Mouse (Mus musculus): ENCODE results near the gene Pskh1. TPM values are rescaled to one million over a fixed set of nuclear protein-coding genes. Genes with fewer than 3 reads are reported as not detected.

Pskh1 gene
- polyA plus RNA-seq, 1 experiment from 2014 or later: 12.5 TPM

DNA sequence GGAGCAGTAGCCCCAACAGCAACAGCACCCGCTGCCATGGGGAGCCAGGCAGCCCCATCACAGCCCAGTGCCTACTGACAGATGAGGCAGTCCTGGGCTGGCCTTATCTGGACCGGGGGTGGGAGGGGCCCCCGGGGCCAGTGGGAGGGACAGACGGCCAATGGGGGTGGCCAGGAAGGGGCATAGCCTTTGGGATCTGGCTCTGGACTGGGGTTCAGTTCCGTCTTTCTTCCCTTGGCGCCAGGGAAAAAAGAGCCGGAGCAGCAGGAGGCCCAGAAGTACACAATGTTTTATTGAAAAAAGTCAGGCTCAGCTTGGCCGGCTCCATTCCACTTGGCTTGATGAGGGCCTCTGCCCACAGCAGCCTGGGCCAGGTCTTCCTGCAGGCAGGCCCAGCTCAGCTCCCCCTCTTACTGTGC lies 43.1 kb downstream of the Pskh1 start, which contains the start of gene Lcat:
TSS of gene Lcat (minus strand) at position 62 of the 419 bp plus-strand sequence.
- Histone ChIP-seq H3K9me3 (ENCODE audit: control insufficient read depth) (no peaks in the 10 kb centered on the region), H3K27ac (ENCODE audit: low read depth, low read length) (no peak within 1 kb of the TSS), H3K4me2 (replicated peaks; ENCODE audit: low read depth) (no peak within 1 kb of the TSS), H3K36me3 (ENCODE audit: control insufficient read depth, insufficient read depth) (peaks cover 36% of the 10 kb centered on the region), H3K27me3 (replicated peaks; ENCODE audit: control insufficient read depth, insufficient read depth, low read length) (no peaks in the 10 kb centered on the region), H3K4me1 (replicated peaks; ENCODE audit: control insufficient read depth, insufficient read depth, low read length) (no peaks in the 10 kb centered on the region), H3K4me3 (ENCODE audit: low read depth, low read length) (no peak within 1 kb of the TSS), H3K9ac (ENCODE audit: low read depth, low read length) (no peak within 1 kb of the TSS)
- ATAC-seq: no peak
- WGBS: 81% methylated on average over 8 of the region's 8 CpGs
- no peak for TF ChIP-seq CTCF (IDR thresholded peaks at IDR 0.05; ENCODE audit: low read depth)

- no peak for ATAC-seq
- no peak overlapping the region for H3K4me3 ChIP-seq (ENCODE audit: low read depth, low read length)
Measured at GRCm38 (mm10) chr8:105949350-105949749, 49.1 kb downstream of the Pskh1 start.

GRCm38 (mm10) chr8:105951057-105951659 lies 50.9 kb downstream of the Pskh1 start:
- Histone ChIP-seq H3K4me3 (ENCODE audit: low read depth, low read length) (no peak overlapping the region), H3K27ac (ENCODE audit: low read depth, low read length) (no peak overlapping the region), H3K4me1 (replicated peaks; ENCODE audit: control insufficient read depth, insufficient read depth, low read length) (no peaks in the 10 kb centered on the region), H3K4me2 (replicated peaks; ENCODE audit: low read depth) (no peak overlapping the region), H3K36me3 (ENCODE audit: control insufficient read depth, insufficient read depth) (peaks cover 49% of the 10 kb centered on the region), H3K9me3 (ENCODE audit: control insufficient read depth) (no peaks in the 10 kb centered on the region), H3K27me3 (replicated peaks; ENCODE audit: control insufficient read depth, insufficient read depth, low read length) (no peaks in the 10 kb centered on the region), H3K9ac (ENCODE audit: low read depth, low read length) (no peak overlapping the region)
- ATAC-seq: no peak
- 33% methylated on average over 7 of the region's 7 CpGs for WGBS
- TF ChIP-seq CTCF (IDR thresholded peaks at IDR 0.05; ENCODE audit: low read depth): no peak

More at GRCm38 (mm10) chr8:105949350-105949749, 49.1 kb downstream of the Pskh1 start:
- H3K4me1 ChIP-seq (replicated peaks; ENCODE audit: control insufficient read depth, insufficient read depth, low read length): no peaks in the 10 kb centered on the region
- H3K9me3 ChIP-seq (ENCODE audit: control insufficient read depth): no peaks in the 10 kb centered on the region
- H3K36me3 ChIP-seq (ENCODE audit: control insufficient read depth, insufficient read depth): peaks cover 50% of the 10 kb centered on the region
- 59% methylated on average over 10 of the region's 10 CpGs for WGBS
- no peak overlapping the region for H3K9ac ChIP-seq (ENCODE audit: low read depth, low read length)
- no peaks in the 10 kb centered on the region for H3K27me3 ChIP-seq (replicated peaks; ENCODE audit: control insufficient read depth, insufficient read depth, low read length)
- no peak overlapping the region for H3K27ac ChIP-seq (ENCODE audit: low read depth, low read length)
- TF ChIP-seq CTCF (IDR thresholded peaks at IDR 0.05; ENCODE audit: low read depth): no peak
- H3K4me2 ChIP-seq (replicated peaks; ENCODE audit: low read depth): no peak overlapping the region

- Histone ChIP-seq H3K36me3 (ENCODE audit: control insufficient read depth, insufficient read depth) (peaks cover 12% of the 10 kb centered on the region), H3K4me2 (replicated peaks; ENCODE audit: low read depth) (no peak overlapping the region), H3K9ac (ENCODE audit: low read depth, low read length) (no peak overlapping the region), H3K9me3 (ENCODE audit: control insufficient read depth) (no peaks in the 10 kb centered on the region), H3K4me1 (replicated peaks; ENCODE audit: control insufficient read depth, insufficient read depth, low read length) (no peaks in the 10 kb centered on the region), H3K4me3 (ENCODE audit: low read depth, low read length) (no peak overlapping the region), H3K27ac (ENCODE audit: low read depth, low read length) (no peak overlapping the region), H3K27me3 (replicated peaks; ENCODE audit: control insufficient read depth, insufficient read depth, low read length) (no peaks in the 10 kb centered on the region)
- WGBS: 87% methylated on average over 4 of the region's 4 CpGs
- ATAC-seq: no peak
- no peak for TF ChIP-seq CTCF (IDR thresholded peaks at IDR 0.05; ENCODE audit: low read depth)
Measured at GRCm38 (mm10) chr8:105956556-105956955, 56.3 kb downstream of the Pskh1 start.

DNA sequence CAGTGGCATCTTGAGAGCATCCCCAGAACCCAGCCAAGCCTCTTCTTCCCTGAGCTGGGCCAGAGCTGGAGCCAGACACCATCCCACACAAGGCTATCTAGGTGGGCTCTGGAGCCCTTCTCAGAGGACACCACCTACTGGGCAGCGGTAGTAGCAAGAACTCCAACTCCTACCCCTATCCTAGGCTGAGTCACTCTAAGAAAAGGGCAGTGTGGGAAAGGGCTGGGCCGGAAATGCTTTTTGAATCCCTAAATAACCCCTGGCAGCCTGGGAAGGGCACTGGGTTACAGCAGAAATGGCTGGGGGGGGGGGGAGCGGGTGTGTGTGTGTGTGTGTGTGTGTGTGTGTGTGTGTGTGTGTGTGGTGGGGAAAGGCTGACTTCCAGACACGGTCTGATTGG lies 57.6 kb downstream of the Pskh1 start:
- Histone ChIP-seq H3K9ac (ENCODE audit: low read depth, low read length) (no peak overlapping the region), H3K27me3 (replicated peaks; ENCODE audit: control insufficient read depth, insufficient read depth, low read length) (no peaks in the 10 kb centered on the region), H3K4me3 (ENCODE audit: low read depth, low read length) (no peak overlapping the region), H3K4me2 (replicated peaks; ENCODE audit: low read depth) (no peak overlapping the region), H3K4me1 (replicated peaks; ENCODE audit: control insufficient read depth, insufficient read depth, low read length) (no peaks in the 10 kb centered on the region), H3K27ac (ENCODE audit: low read depth, low read length) (no peak overlapping the region), H3K9me3 (ENCODE audit: control insufficient read depth) (no peaks in the 10 kb centered on the region), H3K36me3 (ENCODE audit: control insufficient read depth, insufficient read depth) (peaks cover 8% of the 10 kb centered on the region)
- WGBS: 56% methylated on average over 2 of the region's 4 CpGs
- TF ChIP-seq CTCF (IDR thresholded peaks at IDR 0.05; ENCODE audit: low read depth): peak; percentile 22
- ATAC-seq: no peak

- Histone ChIP-seq H3K4me1 (replicated peaks; ENCODE audit: control insufficient read depth, insufficient read depth, low read length) (no peaks in the 10 kb centered on the region), H3K9ac (ENCODE audit: low read depth, low read length) (no peak overlapping the region), H3K36me3 (ENCODE audit: control insufficient read depth, insufficient read depth) (no peaks in the 10 kb centered on the region; the same call in none of the 2 replicates), H3K27me3 (replicated peaks; ENCODE audit: control insufficient read depth, insufficient read depth, low read length) (no peaks in the 10 kb centered on the region), H3K9me3 (ENCODE audit: control insufficient read depth) (no peaks in the 10 kb centered on the region), H3K4me2 (replicated peaks; ENCODE audit: low read depth) (no peak overlapping the region), H3K4me3 (ENCODE audit: low read depth, low read length) (no peak overlapping the region), H3K27ac (ENCODE audit: low read depth, low read length) (no peak overlapping the region)
- TF ChIP-seq CTCF (IDR thresholded peaks at IDR 0.05; ENCODE audit: low read depth): no peak
- peak; percentile 70; the same call in 1 of the 2 replicates for ATAC-seq
- 64% methylated on average over 7 of the region's 7 CpGs for WGBS
Measured at GRCm38 (mm10) chr8:105959350-105959749, 59.1 kb downstream of the Pskh1 start.
